Mouse (Mus musculus): Measurements from ENCODE around the gene Olfr406. TPM values are rescaled to one million over a fixed set of nuclear protein-coding genes. Genes with fewer than 3 reads are reported as not detected.

Olfr406 gene
- total RNA-seq (2015) = not detected in 2 replicates
- total RNA-seq (2017) = not detected in 2 replicates

- ATAC-seq (ENCODE audit: poor library complexity, severe bottlenecking) = no peak
Measured at GRCm38 (mm10) chr11:74259508-74259907, at the start of gene Olfr406. Gene Olfr406, plus strand, starts transcription at chr11:74259808.

GRCm38 (mm10) chr11:74211279-74211678, 48.3 kb upstream of the Olfr406 start, which contains the start of gene Olfr43:
Gene Olfr43, minus strand, starts transcription at chr11:74211379.
- no peak for ATAC-seq (ENCODE audit: poor library complexity, severe bottlenecking)

- no peak for ATAC-seq (ENCODE audit: poor library complexity, severe bottlenecking)
Measured at GRCm38 (mm10) chr11:74241201-74241600, 18.4 kb upstream of the Olfr406 start.

- no peak for ATAC-seq (ENCODE audit: poor library complexity, severe bottlenecking)
Measured at GRCm38 (mm10) chr11:74283436-74283835, 23.8 kb downstream of the Olfr406 start, which contains the start of gene Olfr59. Gene Olfr59, plus strand, starts transcription at chr11:74283736.

GRCm38 (mm10) chr11:74287256-74287655, 27.6 kb downstream of the Olfr406 start:
- no peak for ATAC-seq (ENCODE audit: poor library complexity, severe bottlenecking)

Other genes starting within 250 kb of the Olfr406 start
- not detected in 2 replicates for gene Olfr139, start 203.3 kb upstream of the Olfr406 start, total RNA-seq (2015)
- gene Olfr139, start 203.3 kb upstream of the Olfr406 start, total RNA-seq (2017) = not detected in 2 replicates
- gene Olfr399, start 203.2 kb upstream of the Olfr406 start, total RNA-seq (2015) = not detected in 2 replicates
- gene Olfr399, start 203.2 kb upstream of the Olfr406 start, total RNA-seq (2017) = not detected in 2 replicates
- gene Zfp616, start 189.9 kb upstream of the Olfr406 start, total RNA-seq (2015) = not detected in 2 replicates
- not detected in 2 replicates for gene Zfp616, start 189.9 kb upstream of the Olfr406 start, total RNA-seq (2017)
- gene Olfr401, start 146.1 kb upstream of the Olfr406 start, total RNA-seq (2015) = not detected in 2 replicates
- gene Olfr401, start 146.1 kb upstream of the Olfr406 start, total RNA-seq (2017) = not detected in 2 replicates
- gene Olfr402, start 106.3 kb upstream of the Olfr406 start, total RNA-seq (2015) = not detected in 2 replicates
- gene Olfr402, start 106.3 kb upstream of the Olfr406 start, total RNA-seq (2017) = not detected in 2 replicates
- gene Olfr403, start 73.6 kb upstream of the Olfr406 start, total RNA-seq (2015) = not detected in 2 replicates
- not detected in 2 replicates for gene Olfr403, start 73.6 kb upstream of the Olfr406 start, total RNA-seq (2017)
- not detected in 2 replicates for gene Olfr43, start 48.4 kb upstream of the Olfr406 start, total RNA-seq (2015)
- not detected in 2 replicates for gene Olfr43, start 48.4 kb upstream of the Olfr406 start, total RNA-seq (2017)
- not detected in 2 replicates for gene Olfr59, start 23.9 kb downstream of the Olfr406 start, total RNA-seq (2015)
- not detected in 2 replicates for gene Olfr59, start 23.9 kb downstream of the Olfr406 start, total RNA-seq (2017)
- gene Olfr410, start 78.2 kb downstream of the Olfr406 start, total RNA-seq (2015) = not detected in 2 replicates
- not detected in 2 replicates for gene Olfr410, start 78.2 kb downstream of the Olfr406 start, total RNA-seq (2017)
- gene Olfr411, start 92.8 kb downstream of the Olfr406 start, total RNA-seq (2015) = not detected in 2 replicates
- gene Olfr411, start 92.8 kb downstream of the Olfr406 start, total RNA-seq (2017) = not detected in 2 replicates
- gene Olfr412, start 102.3 kb downstream of the Olfr406 start, total RNA-seq (2015) = not detected in 2 replicates
- not detected in 2 replicates for gene Olfr412, start 102.3 kb downstream of the Olfr406 start, total RNA-seq (2017)